Mouse (Mus musculus): ENCODE results near the gene Mpdz. TPM values are rescaled to one million over a fixed set of nuclear protein-coding genes. Genes with fewer than 3 reads are reported as not detected.

Mpdz gene
- total RNA-seq (2014; rRNA removed; ENCODE audit: low replicate concordance): 38.4 and 53.0 TPM in 2 replicates
- 8.3 and 9.2 TPM in 2 replicates for polyA plus RNA-seq (2015; fragmentation: Nextera tagmentation; extraction: Ambion mirVana)

DNA sequence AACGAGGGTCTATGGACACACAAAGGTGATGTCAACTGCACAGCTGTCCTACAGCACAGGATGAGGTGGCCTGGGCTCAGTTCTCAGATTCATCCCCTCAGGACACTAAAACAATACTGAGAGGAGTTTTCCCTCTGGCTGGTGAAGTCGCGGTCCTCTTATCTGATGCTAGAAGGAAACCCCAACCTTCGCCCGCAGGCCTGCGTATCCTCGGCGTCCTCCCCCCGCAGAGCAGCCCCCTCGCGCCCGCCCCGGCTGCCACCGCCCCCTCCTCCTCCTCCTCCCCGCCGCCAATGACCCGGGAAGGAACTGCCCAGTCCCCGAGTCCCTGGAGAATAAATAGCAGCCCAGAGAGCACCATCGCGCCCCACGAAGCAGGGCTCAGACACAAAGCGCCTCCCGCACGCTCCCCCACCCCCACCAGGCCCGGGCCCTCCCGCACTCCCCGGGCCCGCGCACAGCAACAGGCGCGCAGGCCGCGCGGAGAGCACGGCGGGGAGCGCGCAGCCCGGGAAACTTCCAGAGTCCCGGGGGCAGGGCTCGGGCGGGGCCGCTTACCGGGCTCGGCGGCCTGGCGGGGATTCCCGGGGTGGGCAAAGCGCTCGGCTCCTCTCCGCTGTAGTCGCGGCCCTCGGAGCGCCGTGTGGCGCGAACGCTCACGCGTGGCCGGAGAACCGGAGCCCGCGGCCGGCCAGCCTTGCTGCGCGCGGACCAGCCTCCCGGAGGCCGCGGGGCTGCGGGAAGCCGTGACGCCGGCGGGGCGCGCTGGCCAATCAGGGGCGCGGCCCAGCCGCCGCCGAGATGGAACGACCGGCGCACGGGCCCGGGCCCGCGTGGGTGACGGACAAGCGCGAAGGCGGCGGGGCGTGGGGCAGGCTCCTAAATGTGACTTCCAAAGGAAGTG is at the start of gene Mpdz:
Mpdz (minus strand) TSS at position 738 of the 904 bp plus-strand sequence.
- peak within 1 kb of the TSS; percentile 78 for H3K4me3 ChIP-seq (ENCODE audit: low read depth, low read length)
- no peaks in the 10 kb centered on the region for H3K36me3 ChIP-seq (replicated peaks; ENCODE audit: control insufficient read depth, insufficient read depth, low read length)
- H3K4me1 ChIP-seq (ENCODE audit: control insufficient read depth, insufficient read depth): peaks cover 10% of the 10 kb centered on the region
- TF ChIP-seq CTCF (IDR thresholded peaks at IDR 0.05; ENCODE audit: low read depth) (no peak), EP300 (IDR thresholded peaks at IDR 0.05; ENCODE audit: low read depth) (no peak)
- H3K27ac ChIP-seq (ENCODE audit: low read depth): peak within 1 kb of the TSS; percentile 89
- ATAC-seq (ENCODE audit: insufficient read depth, low read depth) (peak; percentile 93), DNase-seq (ENCODE audit: low spot score) (peak; percentile 37)
- under 1% methylated on average over 82 of the region's 97 CpGs for WGBS
- H3K27me3 ChIP-seq (ENCODE audit: control insufficient read depth, insufficient read depth, low read length): no peaks in the 10 kb centered on the region
- H3K9me3 ChIP-seq (replicated peaks; ENCODE audit: control insufficient read depth, low read length): no peaks in the 10 kb centered on the region
- H3K4me2 ChIP-seq (ENCODE audit: low read depth, low read length): peak within 1 kb of the TSS; percentile 74
- peak within 1 kb of the TSS; percentile 90 for H3K9ac ChIP-seq (replicated peaks; ENCODE audit: low read depth, low read length)

DNA sequence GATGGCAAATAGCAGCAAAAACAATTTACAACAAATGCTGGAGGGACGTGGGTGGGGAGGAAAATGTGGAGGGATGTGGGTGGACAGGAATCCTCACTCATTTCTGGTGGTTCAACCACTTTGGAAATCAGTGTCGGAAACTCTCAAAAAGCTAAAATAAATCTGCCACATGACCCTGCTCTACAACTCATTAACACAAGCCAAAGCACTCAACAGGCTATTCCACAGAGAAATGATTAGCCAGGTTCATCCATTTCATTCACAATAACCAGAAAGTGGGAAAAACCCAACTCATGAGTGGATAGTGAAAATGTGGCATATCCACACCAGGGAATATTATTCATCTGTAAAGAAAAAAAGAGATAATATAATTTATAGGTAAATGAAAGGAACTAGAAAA is 47.9 kb upstream of the Mpdz start:
- Histone ChIP-seq H3K9me3 (replicated peaks; ENCODE audit: control insufficient read depth, low read length) (no peaks in the 10 kb centered on the region), H3K4me1 (ENCODE audit: control insufficient read depth, insufficient read depth) (no peaks in the 10 kb centered on the region), H3K9ac (replicated peaks; ENCODE audit: low read depth, low read length) (no peak overlapping the region), H3K27me3 (ENCODE audit: control insufficient read depth, insufficient read depth, low read length) (no peaks in the 10 kb centered on the region), H3K27ac (ENCODE audit: low read depth) (no peak overlapping the region), H3K4me3 (ENCODE audit: low read depth, low read length) (no peak overlapping the region), H3K36me3 (replicated peaks; ENCODE audit: control insufficient read depth, insufficient read depth, low read length) (no peaks in the 10 kb centered on the region), H3K4me2 (ENCODE audit: low read depth, low read length) (no peak overlapping the region)
- 80% methylated on average over 2 of the region's 2 CpGs for WGBS
- no peak for ATAC-seq (ENCODE audit: insufficient read depth, low read depth)
- no peak for DNase-seq (ENCODE audit: low spot score)
- TF ChIP-seq CTCF (IDR thresholded peaks at IDR 0.05; ENCODE audit: low read depth) (no peak), EP300 (IDR thresholded peaks at IDR 0.05; ENCODE audit: low read depth) (no peak)

DNA sequence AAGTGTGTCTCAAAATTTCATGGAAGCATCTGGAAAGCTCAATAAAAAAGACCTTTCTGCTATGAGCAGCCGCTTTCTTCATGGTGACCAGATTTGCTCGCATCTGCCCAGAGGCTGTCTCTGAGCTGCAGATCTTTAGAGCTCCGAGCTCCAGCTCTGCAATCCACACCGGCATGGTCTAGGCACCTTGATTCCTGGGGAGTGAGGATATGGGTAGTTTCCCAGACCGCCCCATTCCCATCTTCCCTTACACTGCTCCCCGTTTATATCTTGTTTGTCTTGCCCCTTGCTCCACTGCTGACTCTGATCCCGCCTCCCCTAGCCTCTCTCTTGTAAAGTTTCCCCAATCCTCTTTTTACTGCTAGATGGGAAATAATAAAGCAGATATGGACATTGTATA is 42.0 kb upstream of the Mpdz start:
- Histone ChIP-seq H3K27ac (ENCODE audit: low read depth) (0 out of 2 replicates have a peak overlapping the region, but pooled peaks have one; percentile 25), H3K9ac (replicated peaks; ENCODE audit: low read depth, low read length) (no peak overlapping the region), H3K27me3 (ENCODE audit: control insufficient read depth, insufficient read depth, low read length) (no peaks in the 10 kb centered on the region), H3K9me3 (replicated peaks; ENCODE audit: control insufficient read depth, low read length) (no peaks in the 10 kb centered on the region), H3K4me2 (ENCODE audit: low read depth, low read length) (peak overlapping the region; percentile 33), H3K4me3 (ENCODE audit: low read depth, low read length) (no peak overlapping the region), H3K4me1 (ENCODE audit: control insufficient read depth, insufficient read depth) (no peaks in the 10 kb centered on the region), H3K36me3 (replicated peaks; ENCODE audit: control insufficient read depth, insufficient read depth, low read length) (no peaks in the 10 kb centered on the region)
- no peak for ATAC-seq (ENCODE audit: insufficient read depth, low read depth)
- WGBS: 60% methylated on average over 7 of the region's 7 CpGs
- no peak for DNase-seq (ENCODE audit: low spot score)
- TF ChIP-seq CTCF (IDR thresholded peaks at IDR 0.05; ENCODE audit: low read depth): no peak
- no peak for TF ChIP-seq EP300 (IDR thresholded peaks at IDR 0.05; ENCODE audit: low read depth)

DNA sequence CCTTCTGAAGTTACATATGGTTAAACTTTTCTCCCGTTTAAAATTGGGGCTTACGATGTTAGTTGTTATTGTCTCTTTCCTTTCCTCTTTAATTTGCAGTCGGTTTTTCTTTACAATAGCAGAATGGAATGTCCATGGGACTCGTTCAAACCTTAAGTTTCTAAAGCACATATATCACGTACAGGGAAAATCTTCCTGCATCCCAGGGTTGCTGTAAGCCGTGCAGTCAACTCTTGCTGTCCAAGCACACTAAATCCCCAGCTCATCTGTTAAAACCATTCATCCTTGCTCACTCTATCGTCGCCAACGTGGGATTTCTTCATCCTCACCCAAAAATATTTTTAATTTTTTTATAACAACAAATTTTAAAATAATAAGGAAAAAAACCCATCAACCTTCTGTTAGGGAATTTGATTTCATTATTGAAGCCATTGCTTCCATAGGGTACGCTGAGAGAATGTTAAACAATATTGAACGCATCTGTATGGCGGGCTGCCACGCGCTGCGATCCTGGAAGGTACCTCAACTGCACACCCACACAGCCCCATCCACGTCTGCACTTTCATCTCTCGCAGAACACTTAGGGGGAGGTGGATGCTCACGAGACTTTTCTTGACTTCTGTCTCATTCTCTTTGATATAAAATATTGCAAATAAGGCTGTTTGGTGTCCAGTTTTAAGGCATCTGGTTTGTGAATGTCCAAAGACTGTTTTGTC is 41.4 kb upstream of the Mpdz start:
- DNase-seq (ENCODE audit: low spot score) (no peak), ATAC-seq (ENCODE audit: insufficient read depth, low read depth) (no peak)
- peak overlapping the region; percentile 33; the same call in 1 of the 2 replicates for H3K4me2 ChIP-seq (ENCODE audit: low read depth, low read length)
- WGBS: 71% methylated on average over 18 of the region's 18 CpGs
- H3K36me3 ChIP-seq (replicated peaks; ENCODE audit: control insufficient read depth, insufficient read depth, low read length): no peaks in the 10 kb centered on the region
- H3K9ac ChIP-seq (replicated peaks; ENCODE audit: low read depth, low read length): no peak overlapping the region
- H3K4me1 ChIP-seq (ENCODE audit: control insufficient read depth, insufficient read depth): no peaks in the 10 kb centered on the region
- H3K27me3 ChIP-seq (ENCODE audit: control insufficient read depth, insufficient read depth, low read length): no peaks in the 10 kb centered on the region
- H3K4me3 ChIP-seq (ENCODE audit: low read depth, low read length): no peak overlapping the region
- H3K27ac ChIP-seq (ENCODE audit: low read depth): no peak overlapping the region
- no peaks in the 10 kb centered on the region for H3K9me3 ChIP-seq (replicated peaks; ENCODE audit: control insufficient read depth, low read length)
- TF ChIP-seq CTCF (IDR thresholded peaks at IDR 0.05; ENCODE audit: low read depth): no peak
- TF ChIP-seq EP300 (IDR thresholded peaks at IDR 0.05; ENCODE audit: low read depth): no peak

DNA sequence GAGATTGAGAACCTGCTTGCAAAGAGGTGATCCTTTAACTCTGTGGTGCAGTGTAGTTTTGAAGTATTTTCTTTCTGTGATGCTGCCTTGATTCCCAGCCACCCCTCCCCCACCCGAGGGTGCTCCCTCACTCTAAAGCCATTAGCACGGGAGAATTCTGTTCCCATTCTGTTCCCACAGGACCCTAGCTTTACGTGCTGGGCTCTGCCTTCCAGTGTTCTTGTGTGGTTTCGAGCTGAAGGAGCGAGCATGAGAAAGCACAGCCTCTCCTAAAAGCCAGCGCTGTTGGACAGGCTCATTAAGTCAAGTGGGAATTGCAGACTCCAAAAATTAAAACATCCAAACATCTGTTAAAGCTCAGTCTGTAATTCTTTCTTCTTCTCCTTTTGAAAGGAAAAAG is 40.5 kb upstream of the Mpdz start:
- ATAC-seq (ENCODE audit: insufficient read depth, low read depth) (0 out of 2 replicates have a peak, but pooled peaks have one; percentile 8), DNase-seq (ENCODE audit: low spot score) (no peak)
- H3K27ac ChIP-seq (ENCODE audit: low read depth): peak overlapping the region; percentile 35; the same call in 1 of the 2 replicates
- H3K4me3 ChIP-seq (ENCODE audit: low read depth, low read length): no peak overlapping the region
- no peaks in the 10 kb centered on the region for H3K36me3 ChIP-seq (replicated peaks; ENCODE audit: control insufficient read depth, insufficient read depth, low read length)
- TF ChIP-seq EP300 (IDR thresholded peaks at IDR 0.05; ENCODE audit: low read depth) (no peak), CTCF (IDR thresholded peaks at IDR 0.05; ENCODE audit: low read depth) (no peak)
- H3K4me1 ChIP-seq (ENCODE audit: control insufficient read depth, insufficient read depth): no peaks in the 10 kb centered on the region
- H3K4me2 ChIP-seq (ENCODE audit: low read depth, low read length): peak overlapping the region; percentile 30
- H3K9me3 ChIP-seq (replicated peaks; ENCODE audit: control insufficient read depth, low read length): no peaks in the 10 kb centered on the region
- no peak overlapping the region for H3K9ac ChIP-seq (replicated peaks; ENCODE audit: low read depth, low read length)
- H3K27me3 ChIP-seq (ENCODE audit: control insufficient read depth, insufficient read depth, low read length): no peaks in the 10 kb centered on the region
- 16% methylated on average over 6 of the region's 6 CpGs for WGBS

All from heart, postnatal 0 days (tissue).